Mouse (Mus musculus) inflammation-experienced regulatory T-cells, adult 6 months (primary cell): ENCODE results near the gene Tex19.1. TPM values are rescaled to one million over a fixed set of nuclear protein-coding genes. Genes with fewer than 3 reads are reported as not detected.
"Not testable (repeated sequence)": the region's sequence is repeated elsewhere in the genome, so short reads cannot be mapped to it uniquely, and the experiment has no call there.

Source experiments
- ATAC-seq: one replicate; pipeline ENCODE4 v1.8.0; 2017
- polyA plus RNA-seq, 3 experiments: library from polyadenylated mRNA; unstranded; fragments of 100-300 nt; shearing (Covaris generic); gene quantifications; one replicate each; pipeline ENCODE4 v1.2.1; 2017

Gene Tex19.1
- not detected for polyA plus RNA-seq

GRCm38 (mm10) chr11:121145865-121146264 is at the start of gene Tex19.1:
Tex19.1 (plus strand) TSS chr11:121146143.
- ATAC-seq = no peak

- no peak for ATAC-seq
These were observed 46.2 kb upstream of the Tex19.1 start for GRCm38 (mm10) chr11:121099762-121100161.

GRCm38 (mm10) chr11:121100692-121101091 is 45.3 kb upstream of the Tex19.1 start:
- peak; percentile 68 for ATAC-seq

GRCm38 (mm10) chr11:121101124-121101805 is 44.7 kb upstream of the Tex19.1 start:
- ATAC-seq = no peak

- ATAC-seq = not testable (repeated sequence)
These were observed 38.7 kb upstream of the Tex19.1 start for GRCm38 (mm10) chr11:121107242-121107641.

GRCm38 (mm10) chr11:121108061-121108460 is 37.9 kb upstream of the Tex19.1 start:
- no peak for ATAC-seq

- ATAC-seq = no peak
These were observed 36.0 kb upstream of the Tex19.1 start for GRCm38 (mm10) chr11:121109986-121110385.

- ATAC-seq = no peak
These were observed 34.9 kb upstream of the Tex19.1 start for GRCm38 (mm10) chr11:121111051-121111450.

- ATAC-seq = no peak
These were observed 34.3 kb upstream of the Tex19.1 start for GRCm38 (mm10) chr11:121111601-121112000.

- no peak for ATAC-seq
These were observed 33.7 kb upstream of the Tex19.1 start for GRCm38 (mm10) chr11:121112091-121112775.

- ATAC-seq = no peak
These were observed 27.8 kb upstream of the Tex19.1 start for GRCm38 (mm10) chr11:121118106-121118505.

GRCm38 (mm10) chr11:121118577-121118976 is 27.4 kb upstream of the Tex19.1 start, which contains the start of gene Tex19.2:
Tex19.2 (minus strand) TSS chr11:121118677.
- ATAC-seq = no peak

- ATAC-seq = no peak
These were observed 24.8 kb upstream of the Tex19.1 start for GRCm38 (mm10) chr11:121121151-121121550.

- no peak for ATAC-seq
These were observed 23.8 kb upstream of the Tex19.1 start for GRCm38 (mm10) chr11:121122024-121122670.

- no peak for ATAC-seq
These were observed 22.5 kb upstream of the Tex19.1 start for GRCm38 (mm10) chr11:121123438-121123837.

- no peak for ATAC-seq
These were observed 20.3 kb upstream of the Tex19.1 start for GRCm38 (mm10) chr11:121125522-121126172.

GRCm38 (mm10) chr11:121126395-121126794 is 19.5 kb upstream of the Tex19.1 start:
- ATAC-seq = no peak

GRCm38 (mm10) chr11:121127441-121127840 is 18.5 kb upstream of the Tex19.1 start:
- no peak for ATAC-seq

GRCm38 (mm10) chr11:121129616-121130015 is 16.3 kb upstream of the Tex19.1 start:
- ATAC-seq = no peak

- no peak for ATAC-seq
These were observed 11.3 kb upstream of the Tex19.1 start for GRCm38 (mm10) chr11:121134600-121134999.

GRCm38 (mm10) chr11:121137682-121138081 is 8.3 kb upstream of the Tex19.1 start:
- no peak for ATAC-seq

GRCm38 (mm10) chr11:121138732-121139131 is 7.2 kb upstream of the Tex19.1 start:
- ATAC-seq = no peak
